Mouse (Mus musculus) ES-Bruce4 (cell line): ENCODE measurements around the gene Gins2.

Experiments
- CTCF ChIP-seq: IDR thresholded peaks from one replicate; pipeline ENCODE4 v1.8.1; 2011; ENCODE audit warnings: low read depth, low read length
- EP300 ChIP-seq: IDR thresholded peaks from 2 replicates; pipeline ENCODE4 v1.6.1; 2011; ENCODE audit warnings: low read depth, low read length; ENCODE audit not compliant: insufficient read depth
- POLR2A ChIP-seq: IDR thresholded peaks from one replicate; pipeline ENCODE4 v1.8.1; 2011; ENCODE audit warnings: low read length; ENCODE audit not compliant: insufficient read depth

GRCm38 (mm10) chr8:120575801-120576200 is 13.3 kb downstream of the Gins2 start:
- TF ChIP-seq POLR2A: no peak
- TF ChIP-seq CTCF: no peak
- TF ChIP-seq EP300: no peak
